ENCODE assay signal across 8 mouse cellular contexts in genomic region chr8:121092627-121093026, GRCm38 (mm10). TPM values are rescaled to one million over a fixed set of nuclear protein-coding genes. Genes with fewer than 3 reads are reported as not detected.
DNase-seq lines count a peak whose midpoint lies in the region; ATAC-seq and TF ChIP-seq lines count a peak whose summit lies in the region.

No protein-coding gene starts in this region.

- peak; percentile 79 for DNase-seq in MEL (ENCODE audit: low read depth, low spot score)
- peak; percentile 58 to 77 for DNase-seq in cerebellum, adult 2 months
- peak; percentile 38 to 92 for DNase-seq in frontal cortex, adult 2 months (ENCODE audit: extremely low spot score in 1 of 2, low spot score in 1 of 2)
- DNase-seq in layer of hippocampus, postnatal 10 days (ENCODE audit: low spot score in 2 of 2) = peak; percentile 90 to 93
- peak; percentile 95 for DNase-seq in lung, postnatal 14 days
- peak; percentile 88 for DNase-seq in retina, postnatal 1 day
- DNase-seq in thymus, postnatal 36 days = peak; percentile 72 to 79

- H3K4me2 ChIP-seq in hindbrain, embryonic 12.5 days (replicated peaks) = no peak overlapping the region

- no peaks in the 10 kb centered on the region for H3K79me2 ChIP-seq in MEL (ENCODE audit: control insufficient read depth, insufficient read depth, low read length, poor library complexity)

- peak; percentile 46; the same call in 1 of the 2 replicates for ATAC-seq in hindbrain, embryonic 12.5 days (ENCODE audit: low FRiP score)

- H3K4me3 ChIP-seq in MEL (ENCODE audit: control insufficient read depth in 1 of 2, insufficient read depth in 1 of 2, low read depth in 2 of 2, low read length in 2 of 2) = no peak overlapping the region
- no peak overlapping the region for H3K4me3 ChIP-seq in cerebellum, adult 2 months (replicated peaks; ENCODE audit: insufficient read depth, low read depth, low read length)
- no peak overlapping the region for H3K4me3 ChIP-seq in hindbrain, embryonic 12.5 days

- no peaks in the 10 kb centered on the region for H3K4me1 ChIP-seq in MEL (ENCODE audit: control insufficient read depth in 1 of 2, insufficient read depth in 2 of 2, low read length in 2 of 2)
- peaks cover 2% of the 10 kb centered on the region; the same call in 1 of the 2 replicates for H3K4me1 ChIP-seq in cerebellum, adult 2 months (ENCODE audit: control insufficient read depth, insufficient read depth, low read length)
- no peaks in the 10 kb centered on the region for H3K4me1 ChIP-seq in hindbrain, embryonic 12.5 days

- H3K27me3 ChIP-seq in MEL (ENCODE audit: control insufficient read depth in 1 of 2, insufficient read depth in 2 of 2, low read length in 2 of 2) = no peaks in the 10 kb centered on the region
- H3K27me3 ChIP-seq in cerebellum, adult 2 months (ENCODE audit: control insufficient read depth, insufficient read depth, low read length) = peaks cover 4% of the 10 kb centered on the region; the same call in 1 of the 2 replicates
- peaks cover 67% of the 10 kb centered on the region for H3K27me3 ChIP-seq in hindbrain, embryonic 12.5 days

- TF ChIP-seq CTCF in MEL (IDR thresholded peaks at IDR 0.05 in 2 of 3, conservative IDR thresholded peaks at IDR 0.05 in 1 of 3; ENCODE audit: control insufficient read depth in 1 of 3, insufficient read depth in 1 of 3, low read depth in 2 of 3, low read length in 3 of 3, poor library complexity in 1 of 3, severe bottlenecking in 1 of 3) = peak; percentile 87 to 94 (median 94)
- peak; percentile 83 for TF ChIP-seq CTCF in cerebellum, adult 2 months (IDR thresholded peaks at IDR 0.05; ENCODE audit: borderline replicate concordance, insufficient read depth, low read depth, low read length)

- TF ChIP-seq POLR2A in MEL (IDR thresholded peaks at IDR 0.05; ENCODE audit: control insufficient read depth in 1 of 2, insufficient read depth in 1 of 2, low read depth in 1 of 2, low read length in 2 of 2, poor library complexity in 1 of 2) = no peak
- TF ChIP-seq POLR2A in cerebellum, adult 2 months (IDR thresholded peaks at IDR 0.05; ENCODE audit: borderline replicate concordance, insufficient read depth, low read length) = no peak

- no peaks in the 10 kb centered on the region for H3K36me3 ChIP-seq in MEL (ENCODE audit: control insufficient read depth in 1 of 2, insufficient read depth in 2 of 2, low read length in 2 of 2)
- H3K36me3 ChIP-seq in hindbrain, embryonic 12.5 days = peaks cover 15% of the 10 kb centered on the region

- no peak overlapping the region for H3K27ac ChIP-seq in MEL (ENCODE audit: control insufficient read depth, low read depth, low read length)
- no peak overlapping the region for H3K27ac ChIP-seq in cerebellum, adult 2 months (ENCODE audit: insufficient read depth, low read length)
- no peak overlapping the region for H3K27ac ChIP-seq in hindbrain, embryonic 12.5 days

- no peak for TF ChIP-seq EP300 in MEL (IDR thresholded peaks at IDR 0.05; ENCODE audit: low read depth in 1 of 2, low read length in 2 of 2)

- 4% methylated on average over 16 of the region's 16 CpGs for WGBS in cerebellum, adult 2 months
- 5% methylated on average over 16 of the region's 16 CpGs for WGBS in hindbrain, embryonic 12.5 days

- no peaks in the 10 kb centered on the region for H3K9me3 ChIP-seq in MEL (replicated peaks; ENCODE audit: insufficient read depth, low read length)
- H3K9me3 ChIP-seq in hindbrain, embryonic 12.5 days (replicated peaks) = no peaks in the 10 kb centered on the region

- H3K9ac ChIP-seq in MEL (ENCODE audit: control insufficient read depth, low read depth, low read length, poor library complexity, severe bottlenecking) = no peak overlapping the region
- H3K9ac ChIP-seq in hindbrain, embryonic 12.5 days = no peak overlapping the region

- peak; percentile 94 for TF ChIP-seq RAD21 in MEL (IDR thresholded peaks at IDR 0.05; ENCODE audit: low read depth, low read length)

TF ChIP-seq in MEL, 35 proteins besides CTCF, POLR2A, EP300 and RAD21:
- TF ChIP-seq SMC3 (IDR thresholded peaks at IDR 0.05; ENCODE audit: low read depth, low read length) = peak; percentile 90
- TF ChIP-seq ELF1 (IDR thresholded peaks at IDR 0.05; ENCODE audit: low read depth, low read length) = 0 out of 2 replicates have a peak, but pooled peaks have one; percentile 42
- peak; percentile 84 for TF ChIP-seq ZC3H11A (IDR thresholded peaks at IDR 0.05; ENCODE audit: low read depth, low read length)
- peak; percentile 15; the same call in 1 of the 2 replicates for TF ChIP-seq TCF12 (IDR thresholded peaks at IDR 0.05; ENCODE audit: low read depth, low read length)
- no peak for TF ChIP-seq GATA1 (IDR thresholded peaks at IDR 0.05; ENCODE audit: low read depth, low read length)
TF ChIP-seq in MEL: peak in this region for 4.

RNA-seq across cellular contexts. Expression of gene Foxf1, which starts 8.4 kb away (rescaled TPM):
- not detected in 2 replicates for total RNA-seq in MEL (2012; rRNA removed)
- polyA plus RNA-seq in MEL (2012; ENCODE audit: insufficient read depth in 1 of 2, insufficient read length in 2 of 2, low read depth in 1 of 2, low replicate concordance in 2 of 2, missing spikeins in 1 of 2) = not detected
- 1.2 and 1.7 TPM in 2 replicates for polyA plus RNA-seq in cerebellum, adult 2 months (2012; rRNA removed)
- polyA plus RNA-seq in frontal cortex, adult 2 months (2012; rRNA removed) = 2.1 and 2.4 TPM in 2 replicates
- polyA plus RNA-seq in hindbrain, embryonic 12.5 days (2016; fragmentation: Nextera tagmentation; extraction: Ambion mirVana) = 2.0 and 3.2 TPM in 2 replicates
- 1 to 10 TPM; 1.3 to 1.4 TPM for total RNA-seq in layer of hippocampus, postnatal 10 days (2021)

RNA-seq across cellular contexts. Expression of gene Mthfsd, which starts 15.6 kb away (rescaled TPM):
- 46.1 and 49.8 TPM in 2 replicates for total RNA-seq in MEL (2012; rRNA removed)
- polyA plus RNA-seq in MEL (2012; ENCODE audit: insufficient read depth in 1 of 2, insufficient read length in 2 of 2, low read depth in 1 of 2, low replicate concordance in 2 of 2, missing spikeins in 1 of 2) = 10 to 100 TPM in 1 of 2 experiments, not detected in 1; 62.6 TPM
- 119 and 126 TPM in 2 replicates for polyA plus RNA-seq in cerebellum, adult 2 months (2012; rRNA removed)
- polyA plus RNA-seq in frontal cortex, adult 2 months (2012; rRNA removed) = 87.9 and 95.5 TPM in 2 replicates
- polyA plus RNA-seq in hindbrain, embryonic 12.5 days (2016; fragmentation: Nextera tagmentation; extraction: Ambion mirVana) = 60.0 and 69.3 TPM in 2 replicates
- total RNA-seq in layer of hippocampus, postnatal 10 days (2021) = 10 to 100 TPM; 28.1 to 29.3 TPM

RNA-seq across cellular contexts. Expression of gene Foxc2, which starts 23.3 kb away (rescaled TPM):
- 15.4 and 19.2 TPM in 2 replicates for total RNA-seq in MEL (2012; rRNA removed)
- polyA plus RNA-seq in MEL (2012; ENCODE audit: insufficient read depth in 1 of 2, insufficient read length in 2 of 2, low read depth in 1 of 2, low replicate concordance in 2 of 2, missing spikeins in 1 of 2) = 10 to 100 TPM in 1 of 2 experiments, not detected in 1; 13.6 TPM
- polyA plus RNA-seq in cerebellum, adult 2 months (2012; rRNA removed) = 0.34 and 0.95 TPM in 2 replicates
- polyA plus RNA-seq in frontal cortex, adult 2 months (2012; rRNA removed) = 1.5 TPM in 2 replicates
- 22.7 and 25.4 TPM in 2 replicates for polyA plus RNA-seq in hindbrain, embryonic 12.5 days (2016; fragmentation: Nextera tagmentation; extraction: Ambion mirVana)
- 1 to 10 TPM; 1.5 to 2.5 TPM for total RNA-seq in layer of hippocampus, postnatal 10 days (2021)

RNA-seq across cellular contexts. Expression of gene Foxl1, which starts 35.1 kb away (rescaled TPM):
- 0.12 and 0.13 TPM in 2 replicates for total RNA-seq in MEL (2012; rRNA removed)
- under 1 TPM in 1 of 2 experiments, not detected in 1; 0.07 TPM for polyA plus RNA-seq in MEL (2012; ENCODE audit: insufficient read depth in 1 of 2, insufficient read length in 2 of 2, low read depth in 1 of 2, low replicate concordance in 2 of 2, missing spikeins in 1 of 2)
- 0.11 TPM in 1 of 2 replicates, not detected in the other for polyA plus RNA-seq in cerebellum, adult 2 months (2012; rRNA removed)
- 0.04 and 0.10 TPM in 2 replicates for polyA plus RNA-seq in frontal cortex, adult 2 months (2012; rRNA removed)
- 1.8 and 2.2 TPM in 2 replicates for polyA plus RNA-seq in hindbrain, embryonic 12.5 days (2016; fragmentation: Nextera tagmentation; extraction: Ambion mirVana)
- under 1 TPM in 1 of 2 experiments, not detected in 1; 0.21 TPM for total RNA-seq in layer of hippocampus, postnatal 10 days (2021)
